Mouse (Mus musculus) CD4-positive, CD25-positive, alpha-beta regulatory T cell, adult 2 months (primary cell): ENCODE measurements around the gene Klk13.

Source experiments
- DNase-seq: peaks from one replicate; pipeline ENCODE4 v3.0.0-alpha.2; 2012; ENCODE audit warnings: low read depth, low spot score

Klk13 gene

DNA sequence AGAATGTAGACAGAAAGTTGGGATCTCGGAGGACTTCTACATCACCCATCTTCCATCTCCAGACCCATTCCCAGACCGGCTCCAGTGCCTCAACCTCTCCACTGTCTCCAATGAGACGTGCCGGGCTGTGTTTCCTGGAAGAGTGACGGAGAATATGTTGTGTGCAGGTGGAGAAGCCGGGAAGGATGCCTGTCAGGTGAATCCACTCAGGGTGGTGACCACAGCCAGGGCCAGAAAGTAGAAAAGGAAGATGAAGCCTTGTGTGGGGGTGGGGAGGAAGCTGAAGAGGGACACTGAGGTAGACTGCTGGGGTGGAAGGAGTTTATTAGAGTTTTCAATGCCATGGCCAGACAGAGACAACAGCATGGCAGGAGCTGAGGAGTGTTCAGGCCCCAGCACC lies 59.5 kb downstream of the Klk13 start:
- DNase-seq: no peak

DNA sequence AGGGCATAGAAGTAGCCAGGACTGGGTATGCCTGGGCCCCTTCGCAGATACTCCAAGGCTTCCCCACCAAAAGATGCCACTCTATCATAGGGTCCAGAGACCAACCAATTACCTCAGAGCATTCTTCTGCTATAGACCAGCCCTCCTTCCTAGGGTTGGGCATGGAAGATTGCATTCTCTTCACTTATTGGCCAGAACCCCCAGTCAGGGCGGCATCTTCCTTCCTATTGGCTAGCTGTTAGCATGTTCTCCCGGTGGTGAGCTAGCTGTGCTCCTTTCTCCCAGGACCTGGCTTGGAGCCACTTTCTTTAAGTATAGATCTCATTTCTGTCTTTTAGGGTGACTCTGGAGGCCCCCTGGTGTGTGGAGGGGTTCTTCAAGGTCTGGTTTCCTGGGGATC lies 60.5 kb downstream of the Klk13 start:
- DNase-seq: no peak

DNA sequence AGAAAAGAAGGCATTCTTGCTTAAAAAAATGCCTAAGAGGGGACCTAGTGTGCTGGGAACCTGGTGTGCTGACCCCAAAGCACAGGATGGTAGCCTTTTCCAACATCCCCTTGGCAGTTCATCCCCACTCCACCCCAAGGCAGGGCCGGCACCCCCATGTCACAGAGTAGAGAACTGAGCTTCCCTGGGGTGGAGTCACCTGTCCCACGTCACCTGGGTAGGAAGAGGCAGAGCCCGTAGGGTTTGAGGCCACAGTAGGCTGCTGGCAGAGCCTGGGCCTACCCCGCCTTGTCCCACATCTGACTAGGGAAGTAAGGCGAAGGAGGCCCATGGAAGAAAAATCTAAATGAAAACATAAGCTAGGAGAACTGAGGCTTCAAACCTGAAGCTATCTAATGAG lies 62.0 kb downstream of the Klk13 start, which contains the start of gene Klk11:
Gene Klk11, plus strand, starts transcription at position 241 of the 400 bp plus-strand sequence.
- DNase-seq: no peak

DNA sequence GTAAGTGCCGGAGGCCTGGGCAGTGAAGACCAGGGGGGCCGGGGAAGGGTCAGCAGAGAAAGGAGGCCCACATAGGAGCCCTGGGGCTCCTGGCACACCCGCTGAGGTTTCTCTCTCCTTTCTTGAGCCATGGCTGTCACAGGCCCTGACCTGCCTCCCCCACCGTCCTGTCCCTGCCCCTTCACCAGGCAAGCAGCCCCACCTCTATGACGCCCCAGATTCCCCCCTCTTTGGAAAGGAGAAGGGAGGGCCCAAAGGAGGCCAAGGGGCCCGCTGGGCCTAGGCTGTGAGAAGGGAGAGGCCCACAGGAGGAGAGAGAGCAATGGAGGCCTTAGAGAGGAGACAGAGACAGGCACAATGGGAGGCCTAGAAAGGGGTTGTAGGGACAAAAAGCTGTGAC lies 62.4 kb downstream of the Klk13 start:
- no peak for DNase-seq

DNA sequence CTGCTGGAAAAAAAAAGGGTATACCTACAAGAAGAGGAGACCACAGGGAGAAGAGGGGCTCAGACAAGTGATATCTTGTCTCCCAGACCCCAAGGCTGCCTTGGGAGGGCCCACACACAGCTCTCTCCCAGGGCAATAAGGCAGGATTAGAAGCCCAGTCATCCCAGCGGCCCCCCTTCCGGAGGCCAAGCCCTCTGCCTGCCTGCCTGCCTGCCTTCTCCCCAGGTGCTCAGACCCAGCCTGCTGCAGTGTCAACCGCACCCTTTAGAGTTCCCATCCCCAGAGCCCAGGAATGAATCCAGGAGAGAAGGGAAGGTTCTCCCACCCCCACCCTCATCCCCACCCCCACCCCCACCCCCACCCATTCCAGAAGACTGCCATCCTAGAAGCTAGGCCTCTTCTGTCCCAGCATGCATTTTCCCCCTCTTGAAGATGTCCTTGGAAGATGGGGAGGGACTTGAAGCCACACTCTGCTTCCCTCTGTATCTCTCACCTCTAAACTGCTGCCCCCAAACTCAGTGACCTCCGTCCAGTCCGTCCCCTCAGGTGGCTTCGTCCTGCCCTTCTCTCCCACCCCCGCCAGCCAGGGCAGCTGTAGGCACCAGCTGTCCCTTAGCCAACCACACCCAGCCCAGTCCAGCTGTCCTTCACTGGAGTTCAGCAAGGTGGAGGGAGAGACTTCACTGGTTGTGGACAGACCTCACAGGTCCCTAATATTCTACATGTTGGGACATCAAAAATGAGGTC lies 63.1 kb downstream of the Klk13 start:
- DNase-seq: no peak

DNA sequence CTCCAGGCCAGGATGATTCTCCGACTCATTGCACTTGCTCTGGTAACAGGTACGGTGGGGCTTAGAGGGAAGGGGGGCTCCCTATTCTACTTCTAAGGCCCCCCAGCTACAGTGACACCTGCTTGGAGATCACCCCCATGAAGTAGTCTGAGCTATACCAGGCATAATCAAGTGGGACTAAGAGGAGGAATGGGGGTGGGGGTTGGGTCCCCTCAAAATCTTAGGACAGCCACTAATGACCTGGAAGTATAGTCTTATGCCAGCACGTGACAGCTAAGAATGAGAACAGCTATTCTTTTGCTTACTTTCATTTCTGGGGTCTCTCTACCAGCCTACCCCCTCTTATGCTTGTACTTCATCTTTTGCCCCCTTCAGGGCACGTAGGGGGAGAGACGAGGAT lies 64.1 kb downstream of the Klk13 start:
- DNase-seq: no peak
